Mouse (Mus musculus) erythroblast, adult 5-6 weeks (primary cell): ENCODE measurements around the gene Rdh19. TPM values are rescaled to one million over a fixed set of nuclear protein-coding genes. Genes with fewer than 3 reads are reported as not detected.
"Not testable (repeated sequence)": the region's sequence is repeated elsewhere in the genome, so short reads cannot be mapped to it uniquely, and the experiment has no call there.

ENCODE experiments used
- ATAC-seq: replicated peaks from 2 replicates; pipeline ENCODE4 v1.8.0; 2016; ENCODE audit warnings: moderate number of reproducible peaks, mild to moderate bottlenecking, moderate TSS enrichment, inconsistent platforms; ENCODE audit not compliant: poor library complexity, low FRiP score, severe bottlenecking
- total RNA-seq, 2 experiments: library from RNA; stranded (forward) in 1 of 2; stranded (reverse) in 1 of 2; fragments of 150-400 nt in 1 of 2; fragments of 200-764, 138-1000 nt in 1 of 2; gene quantifications; 2 replicates each; pipeline versions ENCODE4 v1.2.3 to v1.2.4; 2015 to 2017; ENCODE audit warnings: low replicate concordance in 2 of 2

Gene Rdh19
- not detected in 2 replicates for total RNA-seq (2015; ENCODE audit: low replicate concordance)
- total RNA-seq (2017; ENCODE audit: low replicate concordance): not detected in 2 replicates

DNA sequence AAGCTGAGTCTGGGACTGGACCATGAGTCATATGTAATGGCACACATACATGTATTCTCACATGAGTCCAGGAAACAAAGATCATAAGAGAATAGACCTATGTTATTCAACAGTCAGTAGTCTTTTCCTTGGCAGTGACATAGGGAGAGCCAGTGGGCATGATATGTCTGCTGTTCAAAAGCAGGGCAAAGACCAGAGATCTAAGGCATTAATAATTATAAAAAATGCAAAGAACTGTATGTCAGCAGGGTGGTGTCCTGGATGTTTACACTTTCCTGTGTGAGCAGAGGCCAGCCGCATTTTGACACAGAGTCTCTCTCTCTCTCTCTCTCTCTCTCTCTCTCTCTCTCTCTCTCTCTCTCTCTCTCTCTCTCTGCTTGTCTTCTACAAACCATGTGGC, at the start of gene Rdh19:
Gene Rdh19, plus strand, starts transcription at position 301 of the 400 bp plus-strand sequence.
- ATAC-seq: no peak

DNA sequence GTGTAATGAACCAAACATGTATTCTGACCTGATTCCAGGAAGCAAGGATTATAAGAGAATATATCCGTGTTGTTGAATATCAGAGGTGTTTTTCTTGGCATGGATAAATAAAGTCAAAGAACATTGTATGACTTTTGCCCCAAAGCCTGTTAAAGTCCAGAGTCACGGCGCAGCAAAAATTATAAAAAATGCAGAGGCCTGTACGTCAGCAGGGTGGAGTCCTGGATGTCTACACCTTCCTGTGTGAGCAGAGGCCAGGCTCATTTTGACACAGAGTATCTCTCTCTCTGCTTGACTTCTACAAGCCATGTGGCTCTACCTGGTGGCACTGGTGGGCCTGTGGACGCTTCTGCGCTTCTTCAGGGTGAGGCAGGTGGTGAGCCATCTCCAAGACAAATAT, 48.8 kb upstream of the Rdh19 start, which contains the start of gene Rdh16:
Gene Rdh16, plus strand, starts transcription at position 262 of the 400 bp plus-strand sequence.
- ATAC-seq: no peak

GRCm38 (mm10) chr10:127801612-127802011, 48.1 kb upstream of the Rdh19 start:
- ATAC-seq: no peak

- ATAC-seq: no peak
Measured at GRCm38 (mm10) chr10:127802236-127802635, 47.5 kb upstream of the Rdh19 start.

GRCm38 (mm10) chr10:127804416-127804815, 45.3 kb upstream of the Rdh19 start:
- ATAC-seq: no peak

DNA sequence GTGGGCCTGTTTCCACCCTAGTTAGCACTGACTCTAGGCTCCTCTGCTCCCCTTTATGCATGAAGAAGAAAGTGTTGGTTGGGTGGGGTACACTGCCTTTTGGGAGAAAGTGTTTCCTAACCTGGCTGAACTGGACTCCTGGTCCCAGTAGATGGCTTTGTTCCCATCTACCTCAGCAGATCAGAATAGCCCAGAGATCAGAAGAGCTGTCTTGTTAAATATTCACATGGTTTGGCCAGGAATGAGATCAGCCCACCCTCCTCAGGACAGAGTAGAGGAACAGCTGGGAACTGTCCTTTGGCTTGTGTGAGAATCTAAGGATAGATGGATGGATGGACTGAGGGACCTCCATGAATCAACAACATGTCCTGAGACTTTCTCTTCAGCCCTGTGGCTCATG, 33.8 kb upstream of the Rdh19 start:
- ATAC-seq: no peak

GRCm38 (mm10) chr10:127817268-127817910, 32.3 kb upstream of the Rdh19 start:
- ATAC-seq: not testable (repeated sequence)

- ATAC-seq: not testable (repeated sequence)
Measured at GRCm38 (mm10) chr10:127821806-127822205, 27.9 kb upstream of the Rdh19 start.

- ATAC-seq: no peak
Measured at GRCm38 (mm10) chr10:127825386-127825785, 24.3 kb upstream of the Rdh19 start.

- no peak for ATAC-seq
Measured at GRCm38 (mm10) chr10:127829121-127829520, 20.6 kb upstream of the Rdh19 start.

DNA sequence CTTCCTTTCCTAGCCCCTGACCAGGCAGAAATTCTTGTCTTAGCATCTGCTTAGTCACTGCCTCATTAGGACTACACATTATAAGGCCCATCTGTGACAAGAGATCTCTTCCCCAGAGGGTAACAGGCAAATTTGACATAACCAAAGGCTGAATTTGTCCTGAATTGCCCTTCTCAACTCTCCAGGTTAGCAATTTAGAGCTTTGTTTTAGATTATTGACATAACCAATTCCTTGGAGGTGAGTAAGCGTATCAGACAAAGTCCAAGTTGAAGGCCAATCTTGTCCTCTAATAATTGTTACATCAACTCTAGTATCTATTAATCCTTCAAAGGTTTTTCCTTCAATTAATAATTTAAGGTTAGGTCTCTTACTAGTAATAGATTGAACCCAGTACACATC, 15.5 kb upstream of the Rdh19 start:
- ATAC-seq: not testable (repeated sequence)

- ATAC-seq: no peak
Measured at GRCm38 (mm10) chr10:127835292-127835691, 14.4 kb upstream of the Rdh19 start.

DNA sequence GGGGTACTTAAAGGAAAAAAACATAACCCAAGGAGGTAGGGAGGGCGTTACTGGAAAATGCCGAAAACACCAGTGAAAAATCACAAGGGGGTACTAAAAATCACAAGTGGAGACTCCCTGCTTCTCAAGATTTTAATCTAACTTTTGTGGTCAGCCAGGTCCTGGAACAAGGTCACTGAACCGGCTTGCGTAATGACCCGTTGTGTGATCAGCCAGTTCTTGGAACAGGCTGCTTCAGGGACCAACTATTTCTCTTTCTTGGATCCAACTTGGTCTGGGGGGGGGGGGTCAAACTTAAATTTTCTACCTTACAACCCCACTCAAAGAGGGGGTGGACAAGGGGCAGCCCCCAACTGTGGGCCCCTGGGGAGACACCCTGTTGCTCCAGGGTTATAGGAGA, 11.9 kb upstream of the Rdh19 start:
- ATAC-seq: not testable (repeated sequence)

DNA sequence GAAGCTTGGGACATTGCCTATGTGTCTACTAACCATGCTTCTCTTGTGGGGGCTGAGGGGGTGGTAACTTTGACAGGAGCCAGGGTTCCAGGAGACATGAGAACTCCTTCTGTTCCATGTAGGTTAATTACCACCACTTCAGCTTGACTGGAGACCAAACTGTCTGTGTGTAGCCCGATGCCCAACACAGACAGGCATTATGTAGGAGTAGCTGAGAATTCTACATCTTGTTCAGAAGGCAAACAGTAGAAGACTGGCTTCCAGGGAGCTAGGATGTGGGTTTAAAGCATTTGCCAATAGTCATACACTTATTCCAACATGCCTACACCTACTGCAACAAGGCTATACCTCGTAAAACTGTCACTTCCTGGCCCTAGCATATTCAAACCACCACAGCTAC, 11.2 kb upstream of the Rdh19 start:
- ATAC-seq: no peak

GRCm38 (mm10) chr10:127840776-127841175, 9.0 kb upstream of the Rdh19 start:
- no peak for ATAC-seq

DNA sequence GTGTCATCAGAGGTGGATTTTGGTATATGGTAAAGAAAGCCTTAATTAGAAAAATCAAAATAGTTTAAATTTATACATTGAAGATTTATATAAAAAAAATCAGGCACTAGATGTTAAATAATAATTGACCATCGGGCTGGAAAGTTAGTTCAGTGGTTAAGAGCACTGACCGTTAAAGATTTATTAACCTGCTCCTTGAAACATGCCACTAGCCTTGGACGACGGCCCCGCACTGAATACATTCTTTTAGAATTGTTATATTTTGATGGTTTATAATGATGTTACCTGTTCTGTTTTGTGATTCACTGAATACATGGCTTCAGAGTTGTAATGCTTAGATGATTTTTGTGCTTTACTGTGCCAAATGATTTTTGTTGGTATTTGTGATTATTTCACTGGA, 3.8 kb upstream of the Rdh19 start:
- not testable (repeated sequence) for ATAC-seq

DNA sequence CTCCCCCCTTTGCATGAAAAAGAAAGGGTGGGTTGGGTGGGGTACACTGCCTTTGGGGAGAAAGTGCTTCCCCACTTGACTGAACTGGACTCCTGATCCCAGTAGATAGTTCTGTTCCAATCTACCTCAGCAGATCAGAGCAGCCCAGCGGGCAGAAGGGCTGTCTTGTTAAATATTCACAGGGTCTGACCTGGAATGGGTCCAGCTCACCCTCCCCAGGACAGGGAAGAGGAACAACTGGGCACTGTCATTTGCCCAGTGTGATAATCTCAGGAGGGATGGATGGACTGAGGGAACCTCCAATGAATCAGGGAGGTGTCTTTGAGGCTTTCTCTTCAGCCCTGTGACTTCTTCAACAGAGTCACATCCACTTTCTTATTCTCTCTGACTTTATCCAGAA, 1.6 kb upstream of the Rdh19 start:
- no peak for ATAC-seq

DNA sequence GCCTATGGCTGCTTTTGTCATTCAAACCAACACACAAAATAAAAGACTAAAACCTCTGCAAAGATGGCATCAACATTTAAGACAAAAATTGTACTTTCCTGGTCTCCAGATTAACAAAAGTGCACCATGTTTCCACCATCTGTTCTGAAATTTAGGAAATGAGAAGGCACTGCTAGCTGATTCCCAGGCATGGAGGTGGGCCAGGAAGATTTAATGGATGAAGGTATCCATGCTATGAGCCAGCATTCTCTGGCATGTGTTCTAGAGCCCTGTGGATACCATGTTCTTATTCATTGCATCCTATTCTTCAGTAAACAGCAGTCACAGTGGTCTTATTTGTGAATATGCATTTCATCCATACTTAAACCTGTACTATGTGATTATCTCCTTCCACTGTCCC, 6.6 kb downstream of the Rdh19 start:
- ATAC-seq: no peak

DNA sequence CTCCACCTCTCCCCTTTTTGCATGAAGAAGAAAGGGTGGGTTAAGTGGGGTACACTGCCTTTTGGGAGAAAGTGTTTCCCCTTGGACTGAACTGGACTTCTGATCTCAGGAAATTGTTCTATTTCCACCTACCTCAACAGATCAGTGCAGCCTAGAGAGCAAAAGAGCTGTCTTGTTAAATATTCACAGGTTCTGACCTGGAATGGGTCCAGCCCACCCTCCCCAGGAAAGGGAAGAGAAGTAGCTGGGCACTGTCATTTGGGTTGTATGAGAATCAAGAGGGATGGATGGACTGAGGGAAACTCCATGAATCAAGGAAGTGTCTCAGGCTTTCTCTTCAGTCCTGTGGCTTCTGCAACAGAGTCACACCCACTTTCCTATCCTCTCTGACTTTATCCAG, 15.2 kb downstream of the Rdh19 start:
- no peak for ATAC-seq

DNA sequence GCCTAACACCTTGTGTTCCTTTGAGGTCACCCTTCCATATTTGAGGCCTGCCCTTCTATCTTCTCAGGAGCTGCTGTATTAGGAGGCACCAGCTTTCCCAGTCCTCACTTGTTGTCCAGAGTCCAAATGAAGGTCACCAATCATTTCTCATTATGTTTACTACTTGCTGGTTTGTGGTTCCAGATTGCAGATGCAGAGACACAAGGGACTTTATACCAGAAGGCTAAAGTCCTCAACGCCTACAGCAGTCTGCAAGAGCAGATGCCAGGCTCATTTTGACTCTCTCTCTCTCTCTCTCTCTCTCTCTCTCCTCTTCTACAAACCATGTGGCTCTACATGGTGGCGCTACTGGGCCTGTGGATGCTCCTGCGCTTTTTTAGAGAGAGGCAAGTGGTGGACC, 16.5 kb downstream of the Rdh19 start, which contains the start of gene Rdh16f2:
Gene Rdh16f2, plus strand, starts transcription at position 243 of the 400 bp plus-strand sequence.
- no peak for ATAC-seq

GRCm38 (mm10) chr10:127872484-127872883, 22.8 kb downstream of the Rdh19 start:
- no peak for ATAC-seq

- no peak for ATAC-seq
Measured at GRCm38 (mm10) chr10:127877681-127878080, 28.0 kb downstream of the Rdh19 start.
